Mouse (Mus musculus): ENCODE data around the gene Ndufaf1.

GRCm38 (mm10) chr2:119699962-119700361 is 37.3 kb upstream of the Ndufaf1 start:
- no peak for TF ChIP-seq CTCF (IDR thresholded peaks at IDR 0.05; ENCODE audit: borderline replicate concordance, control insufficient read depth, extremely low read depth, insufficient read depth, low read length, poor library complexity)
- TF ChIP-seq POLR2A (IDR thresholded peaks at IDR 0.05; ENCODE audit: control insufficient read depth, extremely low read depth, insufficient read depth, low read length, poor library complexity) = no peak
